Mouse (Mus musculus): Measurements from ENCODE around the gene Tsc22d3. TPM values are rescaled to one million over a fixed set of nuclear protein-coding genes. Genes with fewer than 3 reads are reported as not detected.
"Not testable (repeated sequence)": the region's sequence is repeated elsewhere in the genome, so short reads cannot be mapped to it uniquely, and the experiment has no call there.

The Tsc22d3 gene
- total RNA-seq, 2 experiments from 2014 or later: 85.9 to 126 TPM

DNA sequence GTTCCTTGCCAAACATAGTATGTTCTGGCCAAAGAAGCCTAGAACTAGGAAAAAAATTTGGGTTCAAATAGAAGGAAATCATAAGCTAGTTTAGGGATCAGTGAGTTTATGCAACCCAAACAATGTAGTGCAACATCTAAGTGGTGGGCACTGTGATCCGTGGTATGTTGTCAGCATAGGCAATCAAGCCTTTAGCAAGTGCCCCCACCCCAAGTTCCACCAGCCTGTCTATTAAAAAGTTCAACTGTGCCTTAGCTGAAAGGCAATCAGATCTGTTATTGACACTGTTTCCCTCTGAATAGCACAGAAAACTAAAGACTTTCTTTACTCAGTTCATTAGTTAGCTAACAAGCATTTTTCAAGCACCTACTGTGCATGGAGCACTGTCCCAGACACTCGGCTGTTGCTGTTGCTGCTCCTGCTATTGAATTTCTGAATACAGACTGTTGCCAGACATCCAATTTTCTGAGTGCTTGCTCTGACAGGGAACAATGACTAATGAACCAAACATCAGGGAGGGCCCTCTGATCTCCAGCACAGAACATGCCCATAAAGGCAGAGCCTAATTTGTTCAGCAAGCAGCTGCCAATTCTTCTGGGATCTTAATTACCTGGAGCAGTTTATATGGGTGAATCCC lies 27.6 kb downstream of the Tsc22d3 start:
- DNase-seq (ENCODE audit: low spot score in 2 of 2): peak in 1 of 2 experiments; percentile 3
- intact Hi-C loops (cut with DNase I): no loop called here

DNA sequence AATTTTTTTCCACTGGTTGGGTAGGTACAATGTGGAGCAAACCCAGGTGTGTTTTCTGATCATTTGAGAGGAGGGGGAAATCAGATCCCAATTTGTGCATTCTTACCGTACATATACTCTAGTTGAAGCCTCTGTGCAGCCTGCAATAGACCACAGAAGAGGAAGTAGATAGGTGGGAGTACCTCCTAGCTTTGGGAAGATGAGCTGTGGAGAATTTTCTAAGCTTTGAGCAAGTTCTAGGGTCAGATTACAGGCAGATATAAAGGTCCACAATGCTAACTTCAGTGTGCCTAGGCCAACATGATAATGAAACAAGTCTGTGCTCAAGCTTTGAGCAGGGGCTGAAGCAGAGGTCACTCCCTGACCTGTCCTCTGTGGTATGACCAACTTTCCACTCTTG lies 30.9 kb downstream of the Tsc22d3 start:
- no peak for DNase-seq (ENCODE audit: low spot score in 2 of 2)
- intact Hi-C loops (cut with DNase I): no loop called here

DNA sequence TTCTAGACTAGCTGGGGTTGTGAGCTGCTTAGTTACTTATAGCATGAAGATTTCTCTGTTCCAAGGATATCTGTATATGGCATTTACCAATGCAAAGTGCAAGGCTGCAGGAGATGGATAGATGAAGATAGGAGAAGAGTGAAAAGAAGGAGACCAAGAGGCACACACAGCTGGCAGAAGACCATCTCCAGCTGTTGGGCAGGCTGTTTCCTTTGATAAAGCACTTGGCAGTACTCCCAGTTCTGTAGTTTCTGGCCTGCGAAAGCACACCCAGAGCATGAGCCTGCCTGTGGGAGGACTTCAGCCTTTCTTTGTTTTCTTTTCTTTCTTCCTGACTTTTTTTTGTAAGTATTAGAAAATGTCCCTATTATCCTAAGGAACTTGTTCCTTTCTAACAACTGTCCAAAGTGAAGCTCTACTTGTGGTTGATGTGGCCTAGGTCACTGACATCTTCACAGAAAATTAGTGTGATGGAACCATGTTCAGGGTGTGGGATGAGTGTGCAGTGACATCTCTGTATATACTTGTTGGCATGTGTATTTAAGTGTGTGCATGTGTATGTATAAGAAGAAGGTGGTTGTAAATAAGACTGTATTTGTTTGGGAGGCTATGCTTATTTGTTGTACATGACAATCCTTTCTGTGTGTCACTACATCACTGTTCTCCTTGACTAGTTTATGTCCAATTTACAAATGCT lies 32.6 kb downstream of the Tsc22d3 start:
- intact Hi-C loops (cut with DNase I): no loop called here
- peak in 1 of 2 experiments; percentile 13 for DNase-seq (ENCODE audit: low spot score in 2 of 2)

DNA sequence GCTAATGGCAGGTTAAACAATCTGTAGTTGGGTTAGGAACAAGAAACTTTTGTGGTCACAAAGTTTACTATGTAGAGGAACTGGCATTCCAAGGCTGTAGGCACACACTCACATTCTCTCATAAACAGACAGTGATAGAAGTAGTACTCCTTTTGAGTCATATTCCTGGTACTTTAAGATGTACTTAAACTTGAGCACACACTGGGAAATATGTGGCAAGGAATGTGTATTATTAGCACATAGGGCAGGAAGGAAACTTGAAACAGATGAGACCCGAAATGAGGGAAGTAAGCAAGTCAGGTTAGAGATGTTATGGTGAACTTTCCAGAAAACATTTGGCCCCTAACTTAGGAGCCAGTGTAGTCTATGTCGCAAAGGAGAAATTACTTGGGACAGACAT lies 34.7 kb downstream of the Tsc22d3 start:
- DNase-seq (ENCODE audit: low spot score in 2 of 2): no peak
- intact Hi-C loops (cut with DNase I): no loop called here

DNA sequence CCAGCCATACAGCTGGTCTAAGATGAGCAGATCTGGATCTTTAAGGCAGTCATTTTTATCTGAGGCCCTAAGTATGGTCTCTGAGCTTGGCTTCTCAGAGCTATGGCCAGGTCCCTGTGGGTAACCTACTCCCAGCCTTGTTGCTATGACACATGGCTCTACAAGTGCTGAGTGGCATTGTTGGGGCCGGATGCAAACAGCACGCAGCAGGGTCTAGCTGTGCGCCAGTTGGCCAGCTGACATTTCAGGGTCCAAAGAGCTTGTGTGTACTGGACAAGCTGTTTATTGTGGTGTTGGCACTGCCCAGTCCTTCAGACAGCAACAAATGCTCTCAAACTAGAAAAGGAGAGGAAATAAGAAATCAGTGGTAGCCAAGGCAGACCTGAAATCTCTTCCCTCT lies 35.2 kb downstream of the Tsc22d3 start:
- no peak for DNase-seq (ENCODE audit: low spot score in 2 of 2)
- intact Hi-C loops (cut with DNase I): no loop called here

DNA sequence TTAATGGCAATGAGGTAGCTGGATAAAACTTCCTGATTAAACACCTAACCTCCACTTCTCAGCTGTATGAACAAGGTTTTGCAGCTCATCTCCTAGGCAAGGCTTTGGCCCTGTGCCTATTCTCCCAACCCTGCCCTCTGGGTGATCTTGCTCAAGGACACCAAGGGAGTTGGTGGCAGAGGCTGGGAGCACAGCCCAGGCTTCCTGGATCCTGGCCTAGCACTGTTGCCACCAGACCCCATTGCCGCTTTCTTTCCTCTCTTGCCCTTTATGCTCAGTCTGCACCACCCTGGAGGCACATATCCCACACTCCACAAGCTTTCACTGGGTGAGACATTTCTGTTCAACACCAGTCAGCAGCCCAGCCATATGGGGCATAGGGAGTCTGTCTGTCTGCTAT lies 35.7 kb downstream of the Tsc22d3 start:
- intact Hi-C loops (cut with DNase I): no loop called here
- no peak for DNase-seq (ENCODE audit: low spot score in 2 of 2)

DNA sequence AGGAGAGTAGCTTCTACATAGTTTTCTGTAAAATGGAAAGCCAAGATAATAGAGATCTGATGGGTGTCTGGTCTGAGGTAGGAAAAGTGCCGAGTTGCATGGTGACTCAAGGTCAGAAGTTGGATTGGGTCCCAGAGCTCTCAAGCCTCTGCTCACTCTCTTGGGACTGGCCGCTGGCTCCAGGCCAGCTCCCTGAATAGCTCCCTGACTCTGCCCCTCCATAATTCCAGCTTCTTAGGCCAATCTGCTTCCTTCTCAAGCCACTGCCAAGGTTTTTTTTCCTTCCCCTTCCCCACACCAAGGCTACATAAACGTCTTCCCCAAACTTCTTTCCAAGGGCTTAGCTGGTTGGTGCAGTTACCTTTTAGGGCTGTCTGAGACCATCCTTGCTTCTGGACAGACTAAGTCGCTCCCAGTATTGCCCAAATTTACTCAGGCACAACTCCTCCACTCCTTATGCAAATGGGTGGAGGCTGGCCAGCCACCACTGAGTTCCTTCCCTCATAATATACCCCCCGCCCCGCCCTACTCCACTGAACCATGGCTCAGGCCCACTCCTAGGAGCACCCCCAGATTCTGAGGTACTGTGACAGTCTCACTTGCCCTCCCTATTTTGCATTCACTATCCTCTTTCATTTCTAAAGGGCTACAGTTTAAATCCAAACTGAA lies 42.1 kb downstream of the Tsc22d3 start:
- intact Hi-C loops (cut with DNase I): no loop called here
- no peak for DNase-seq (ENCODE audit: low spot score in 2 of 2)

DNA sequence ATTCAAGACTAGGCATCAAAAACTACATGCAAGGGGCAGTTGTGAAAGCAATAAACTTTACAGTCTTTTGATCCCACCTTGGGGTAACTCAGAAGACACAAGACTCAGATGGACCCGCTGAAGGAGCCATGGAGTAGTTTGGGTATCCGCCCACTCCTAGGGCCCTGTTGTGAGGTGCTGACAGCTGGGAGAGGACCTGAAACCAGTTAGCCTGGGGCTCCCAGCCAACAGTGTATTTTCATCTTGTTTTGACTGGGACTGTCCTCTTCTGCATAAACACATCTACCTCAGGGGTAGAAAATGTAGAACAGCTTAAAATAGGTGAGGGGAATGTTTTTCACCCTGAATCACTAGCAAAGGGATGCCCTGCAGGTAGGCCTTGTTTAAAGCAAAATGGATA lies 44.5 kb downstream of the Tsc22d3 start:
- no peak for DNase-seq (ENCODE audit: low spot score in 2 of 2)
- intact Hi-C loops (cut with DNase I): no loop called here

DNA sequence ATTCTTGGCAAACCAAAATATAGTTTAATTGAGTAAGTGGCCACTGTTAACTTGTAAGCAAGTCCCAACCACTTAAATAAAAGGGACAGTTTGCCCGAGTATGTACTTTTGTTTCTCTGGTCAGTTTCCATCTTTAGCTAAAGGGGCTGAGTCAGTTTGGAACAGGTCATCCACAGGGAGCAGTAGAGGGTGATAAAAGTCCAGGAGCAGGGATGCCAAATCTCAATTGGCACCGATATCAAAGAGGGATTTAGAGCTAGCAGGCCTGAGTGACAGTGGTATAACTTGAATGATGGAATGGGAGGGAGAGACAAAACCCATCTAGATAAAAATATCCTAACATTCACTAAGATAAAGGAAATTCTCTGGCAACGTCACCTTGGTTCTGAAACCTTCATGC lies 45.0 kb downstream of the Tsc22d3 start:
- intact Hi-C loops (cut with DNase I): no loop called here
- DNase-seq (ENCODE audit: low spot score in 2 of 2): no peak

DNA sequence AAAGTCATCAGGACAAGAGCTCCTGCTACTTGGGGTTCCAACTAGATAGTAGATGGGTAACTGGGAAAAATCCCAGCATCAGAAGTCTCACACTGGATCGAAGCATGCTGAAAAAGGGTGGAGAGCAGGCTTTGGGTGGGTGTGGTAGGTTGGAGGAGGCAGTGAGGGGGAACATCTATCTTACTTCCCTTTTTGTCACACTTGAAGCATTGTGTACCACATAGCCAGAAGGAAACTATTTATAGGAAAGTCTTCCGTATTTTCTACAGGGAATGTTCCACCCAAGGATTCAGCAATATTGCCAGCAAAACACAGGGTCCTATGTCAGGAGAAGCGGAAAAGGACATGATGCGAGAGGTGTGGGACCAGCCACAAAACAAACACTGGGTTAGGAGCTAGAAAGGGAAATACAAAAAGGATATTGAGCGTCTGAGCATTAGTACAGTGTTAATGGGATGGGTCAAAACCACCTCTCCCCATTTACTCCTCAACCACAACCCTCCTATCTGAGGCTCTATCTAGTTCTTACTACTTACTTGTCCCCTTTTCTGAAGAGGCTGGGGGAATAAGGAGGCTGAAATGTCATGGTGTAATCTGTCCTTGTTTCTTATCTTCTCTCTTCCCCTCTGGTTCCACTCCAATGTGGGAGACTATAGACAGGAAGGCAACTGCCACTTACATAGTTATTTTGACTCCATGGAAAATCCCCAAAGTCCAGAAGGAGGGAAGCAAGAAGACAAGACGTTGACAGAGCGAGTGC lies 52.6 kb downstream of the Tsc22d3 start:
- DNase-seq (ENCODE audit: low spot score in 2 of 2): no peak
- intact Hi-C loops (cut with DNase I): no loop called here

DNA sequence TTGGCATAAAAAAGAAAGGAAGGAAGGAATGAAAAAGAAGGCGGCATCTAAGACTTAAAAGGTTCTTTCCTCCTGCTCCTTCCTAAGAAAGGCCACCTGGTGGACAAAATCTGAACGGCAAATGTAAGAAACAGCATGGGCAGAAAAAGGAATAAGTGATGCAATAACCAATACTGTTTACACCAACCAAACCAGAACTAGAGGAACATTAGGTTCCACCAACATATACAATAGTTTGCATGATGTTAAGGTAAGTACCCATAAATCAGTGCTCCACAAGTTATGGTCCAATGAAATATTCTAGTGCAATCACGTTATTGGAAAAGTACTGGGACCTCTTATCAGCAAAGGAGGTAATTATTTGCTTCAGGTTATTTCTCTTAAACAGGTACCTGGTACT lies 55.7 kb downstream of the Tsc22d3 start:
- peak; percentile 26 to 67 for DNase-seq (ENCODE audit: low spot score in 2 of 2)
- intact Hi-C loops (cut with DNase I): loop anchor here (2.0 to 5.0 kb wide), 2 partner anchors 42 to 54 kb away; no protein-coding TSS in a partner anchor

DNA sequence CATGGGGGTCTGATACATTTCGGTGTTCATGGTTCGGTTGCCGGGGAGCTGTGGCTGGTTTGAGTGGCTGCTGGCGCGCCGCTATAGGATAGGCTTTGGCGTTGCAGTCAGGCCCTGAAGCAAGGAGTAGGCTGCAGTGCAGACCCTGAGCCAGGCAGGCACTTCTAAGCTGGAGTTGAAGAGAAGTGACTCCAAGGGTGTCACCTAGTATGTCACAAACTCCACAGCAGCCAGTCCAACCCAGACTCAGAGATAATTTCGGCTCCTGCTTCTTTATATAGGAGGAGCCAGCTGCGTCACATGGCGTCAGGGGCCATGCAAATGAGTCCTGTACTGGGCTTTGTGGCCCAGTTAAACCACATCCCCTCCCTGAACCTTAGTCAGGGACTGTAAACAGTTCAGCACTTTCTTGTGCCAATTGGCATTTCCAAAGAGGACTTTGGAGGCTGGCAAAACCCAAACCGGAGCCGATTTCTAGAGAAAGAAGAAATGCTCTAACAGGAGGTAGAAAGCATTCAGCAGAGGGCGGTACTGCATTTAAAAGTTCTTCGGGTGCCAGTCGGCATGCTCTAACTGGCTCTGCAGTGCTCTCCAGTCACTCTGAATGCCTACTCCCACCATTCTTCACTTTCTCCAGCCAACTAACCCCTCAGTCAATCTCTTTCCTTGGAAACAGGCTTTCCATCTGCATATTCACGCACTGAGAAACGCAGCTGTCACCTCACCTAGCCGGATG lies 57.4 kb downstream of the Tsc22d3 start:
- peak; percentile 75 to 79 for DNase-seq (ENCODE audit: low spot score in 2 of 2)

DNA sequence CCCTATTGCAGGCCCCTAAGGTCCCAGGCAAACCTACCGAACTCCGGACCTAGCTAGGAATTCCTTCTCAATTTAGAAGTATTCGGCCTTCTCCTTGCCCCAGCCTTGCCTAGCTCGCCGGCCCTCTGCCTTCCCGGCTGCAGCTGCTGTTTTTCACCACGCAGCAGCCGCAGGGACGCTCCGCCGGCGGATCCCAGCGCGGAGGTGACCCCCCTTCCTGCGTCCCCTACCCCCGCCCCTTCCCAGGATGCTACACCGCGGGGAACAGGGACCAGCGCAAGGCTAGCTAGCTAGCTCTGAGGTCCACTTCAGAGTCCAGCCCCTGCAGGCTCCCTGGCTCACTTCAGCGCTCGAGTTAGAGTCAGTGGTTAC lies 58.0 kb downstream of the Tsc22d3 start:
- intact Hi-C loops (cut with DNase I): loop anchor here (5.0 kb wide), 1 partner anchor 40 kb away; no protein-coding TSS in a partner anchor
- peak; percentile 15 to 44 for DNase-seq (ENCODE audit: low spot score in 2 of 2)

More for the DNA sequence above, 57.4 kb downstream of the Tsc22d3 start:
- intact Hi-C loops (cut with DNase I): loop anchor here (5.0 kb wide), 1 partner anchor 41 kb away; no protein-coding TSS in a partner anchor

DNA sequence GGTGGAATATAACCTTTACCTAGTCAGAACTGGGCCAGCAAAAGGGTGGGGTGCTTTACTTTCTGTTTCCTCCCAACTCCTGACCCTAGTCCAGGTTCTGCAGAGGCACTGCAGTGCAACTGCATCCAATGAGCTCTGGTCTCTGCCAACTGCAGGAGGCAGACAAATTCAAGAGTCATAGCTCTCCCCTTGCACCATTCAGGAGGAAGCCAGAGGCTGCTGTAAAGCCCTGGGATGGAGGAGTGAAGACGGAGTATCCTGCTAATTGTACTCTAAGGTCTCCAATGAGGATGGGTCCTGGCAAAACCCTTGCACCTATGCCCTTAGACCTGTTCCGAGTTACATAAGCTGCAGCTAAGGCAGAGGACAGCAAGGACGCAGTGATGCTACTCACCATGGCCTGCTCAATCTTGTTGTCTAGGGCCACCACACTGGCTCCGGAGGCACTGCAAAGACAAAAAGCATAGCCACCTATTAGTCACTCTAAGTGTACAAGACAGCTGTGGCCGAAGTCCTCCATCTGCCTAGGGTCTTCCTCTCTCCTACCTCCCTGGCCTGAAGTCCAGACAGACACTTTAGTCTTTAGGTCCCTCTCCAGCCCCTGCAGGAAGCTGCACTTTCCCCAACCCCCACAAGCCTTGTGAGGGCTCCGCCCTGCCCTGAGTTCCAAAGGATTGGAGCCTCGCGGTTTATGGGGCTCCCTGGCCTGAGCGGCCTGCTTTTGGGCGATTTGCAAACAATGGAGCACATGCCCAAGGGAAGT lies 58.6 kb downstream of the Tsc22d3 start:
- DNase-seq (ENCODE audit: low spot score in 2 of 2): peak; percentile 19 to 26
- intact Hi-C loops (cut with DNase I): loop anchor here (5.0 kb wide), 1 partner anchor 40 kb away; no protein-coding TSS in a partner anchor

DNA sequence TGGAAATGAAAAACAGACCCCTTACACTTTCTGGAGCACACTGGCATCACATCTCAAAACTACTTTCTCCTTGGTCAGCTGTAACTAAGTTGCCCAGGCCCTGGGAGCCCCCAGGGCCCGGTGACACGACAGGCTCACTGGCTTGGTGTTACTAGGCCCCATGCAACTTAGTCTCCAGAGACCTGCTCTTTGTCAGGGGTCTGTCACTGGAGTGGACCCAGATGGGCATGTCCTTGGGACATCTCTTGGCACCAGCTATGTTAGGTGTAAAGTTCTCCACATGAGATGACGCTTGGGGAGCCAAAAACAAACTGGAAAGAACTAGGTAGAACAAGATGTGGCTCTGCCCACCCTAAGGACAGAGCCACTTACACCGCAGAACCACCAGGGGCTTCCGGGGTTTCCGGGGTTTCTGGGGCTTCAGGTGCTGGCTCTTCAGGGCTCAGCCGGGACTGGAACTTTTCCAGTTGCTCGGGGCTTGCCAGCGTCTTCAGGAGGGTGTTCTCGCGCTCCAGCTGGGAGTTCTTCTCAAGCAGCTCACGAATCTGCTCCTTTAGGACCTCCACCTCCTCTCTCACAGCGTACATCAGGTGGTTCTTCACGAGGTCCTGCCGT lies 59.9 kb downstream of the Tsc22d3 start:
- DNase-seq (ENCODE audit: low spot score in 2 of 2): no peak
- intact Hi-C loops (cut with DNase I): loop anchor here (5.0 kb wide), 1 partner anchor 38 kb away; no protein-coding TSS in a partner anchor

DNA sequence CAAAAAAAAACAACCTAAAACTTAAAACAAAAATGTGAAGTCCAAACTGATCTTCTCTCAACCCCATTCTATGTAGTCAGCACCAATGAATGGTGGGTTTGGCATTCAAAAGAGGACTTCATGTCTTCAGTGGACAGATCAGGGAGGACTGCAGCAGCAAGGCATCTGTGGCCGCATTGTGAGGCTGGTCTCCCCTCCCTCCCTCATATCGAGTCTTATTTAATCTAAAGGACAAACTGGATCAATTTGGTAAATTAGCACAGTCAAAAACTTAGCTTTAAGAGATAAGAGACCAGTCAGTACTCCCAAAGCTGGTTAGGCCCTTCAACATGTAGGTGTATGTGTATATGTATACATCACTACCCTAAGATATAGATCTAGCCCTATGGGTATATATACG lies 60.6 kb downstream of the Tsc22d3 start:
- not testable (repeated sequence) for DNase-seq (ENCODE audit: low spot score in 2 of 2)
- intact Hi-C loops (cut with DNase I): loop anchor here (5.0 kb wide), 1 partner anchor 38 kb away; no protein-coding TSS in a partner anchor

DNA sequence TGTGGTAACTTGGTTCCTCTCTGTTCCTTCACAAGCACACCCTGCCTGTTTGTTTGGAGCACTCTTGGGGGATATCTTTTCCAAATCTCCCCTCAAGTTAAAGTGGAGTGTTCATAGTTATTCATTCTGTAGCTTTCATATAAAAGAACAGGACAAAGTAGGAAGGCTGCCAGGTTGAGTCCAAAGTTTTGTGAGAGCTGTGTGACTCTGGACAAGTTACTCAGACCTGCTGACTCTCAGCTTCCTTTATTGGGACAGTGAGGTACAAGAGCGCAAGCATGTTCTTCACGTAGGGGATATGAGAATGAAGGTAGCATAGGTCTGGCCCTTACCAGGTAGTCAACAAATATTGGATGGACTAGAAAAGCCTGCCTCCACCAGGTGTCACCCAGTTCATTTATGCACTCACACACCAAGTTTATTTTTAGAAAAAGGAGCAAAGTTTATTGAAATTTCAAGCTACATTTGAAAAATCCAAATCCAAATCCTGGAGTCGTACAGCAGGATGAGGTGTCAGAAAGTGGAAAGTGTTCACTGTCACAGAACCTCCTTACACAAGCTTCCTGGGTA lies 61.3 kb downstream of the Tsc22d3 start:
- no peak for DNase-seq (ENCODE audit: low spot score in 2 of 2)
- intact Hi-C loops (cut with DNase I): no loop called here

DNA sequence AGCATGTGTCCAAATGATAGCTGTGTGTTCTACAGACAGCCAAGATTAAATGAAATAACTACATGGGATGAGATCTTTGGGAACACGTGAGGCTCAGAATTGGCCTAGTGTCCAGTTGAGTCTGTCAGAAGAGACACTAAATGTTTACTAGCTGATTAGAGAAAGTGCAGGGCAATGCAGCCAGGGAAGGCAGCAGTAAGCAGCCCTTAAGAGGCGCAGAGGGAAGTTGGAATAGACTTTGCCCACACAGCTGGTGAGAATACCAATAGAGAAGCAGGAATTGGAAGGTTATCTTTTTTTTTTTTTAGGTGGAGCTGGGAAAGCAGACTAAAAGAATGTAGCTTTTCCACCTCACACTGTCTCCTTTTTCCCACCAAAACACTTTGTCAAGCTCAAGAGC lies 61.8 kb downstream of the Tsc22d3 start:
- intact Hi-C loops (cut with DNase I): no loop called here
- DNase-seq (ENCODE audit: low spot score in 2 of 2): no peak
